Mouse (Mus musculus): ENCODE measurements around the gene Sox3. TPM values are rescaled to one million over a fixed set of nuclear protein-coding genes. Genes with fewer than 3 reads are reported as not detected.

Gene Sox3
- not detected in 2 replicates for total RNA-seq (2014; fragmentation: Nextera tagmentation)
- total RNA-seq (2017) = not detected in 2 replicates

DNA sequence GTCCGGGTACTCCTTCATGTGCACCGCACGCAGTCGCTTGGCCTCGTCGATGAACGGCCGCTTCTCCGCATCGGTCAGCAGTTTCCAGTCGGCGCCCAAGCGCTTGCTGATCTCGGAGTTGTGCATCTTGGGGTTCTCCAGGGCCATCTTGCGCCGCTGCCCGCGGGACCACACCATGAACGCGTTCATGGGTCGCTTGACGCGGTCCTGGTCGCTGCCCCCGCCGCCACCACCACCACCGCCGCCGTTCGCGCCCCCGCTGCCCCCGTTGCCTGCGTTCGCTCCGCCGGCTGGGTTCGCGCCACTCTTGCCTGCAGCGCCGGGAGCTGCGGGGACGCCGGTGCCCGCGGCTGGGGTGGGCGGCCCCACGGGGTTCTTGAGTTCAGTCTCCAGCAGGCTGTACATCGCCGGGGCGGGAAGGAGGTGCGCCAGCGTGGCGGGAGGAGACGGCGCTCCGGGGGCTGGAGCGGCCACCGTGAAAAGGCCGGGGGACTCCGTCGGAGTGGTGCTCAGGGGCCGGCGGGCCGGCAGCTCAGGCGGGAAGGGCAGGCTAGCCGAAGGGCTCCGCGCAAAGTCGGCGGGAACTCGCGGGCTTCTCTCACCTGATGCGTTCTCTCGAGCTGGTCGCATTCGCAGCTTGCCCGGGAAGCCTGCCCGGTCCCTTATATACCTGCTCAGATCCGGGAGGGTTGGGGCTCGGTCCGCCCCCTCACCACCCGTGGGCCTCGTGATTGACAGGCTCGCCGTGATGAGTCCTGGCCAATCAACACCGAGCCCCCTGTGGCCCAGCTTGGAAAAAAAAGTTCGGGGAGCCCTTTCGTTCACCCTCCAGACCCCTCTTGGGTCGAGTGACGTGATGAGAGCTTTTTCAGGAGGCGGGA, at the start of gene Sox3:
Gene Sox3, minus strand, starts transcription at position 630 of the 881 bp plus-strand sequence.
- ATAC-seq (replicated peaks; ENCODE audit: low FRiP score, low TSS enrichment, poor library complexity, severe bottlenecking) = no peak

DNA sequence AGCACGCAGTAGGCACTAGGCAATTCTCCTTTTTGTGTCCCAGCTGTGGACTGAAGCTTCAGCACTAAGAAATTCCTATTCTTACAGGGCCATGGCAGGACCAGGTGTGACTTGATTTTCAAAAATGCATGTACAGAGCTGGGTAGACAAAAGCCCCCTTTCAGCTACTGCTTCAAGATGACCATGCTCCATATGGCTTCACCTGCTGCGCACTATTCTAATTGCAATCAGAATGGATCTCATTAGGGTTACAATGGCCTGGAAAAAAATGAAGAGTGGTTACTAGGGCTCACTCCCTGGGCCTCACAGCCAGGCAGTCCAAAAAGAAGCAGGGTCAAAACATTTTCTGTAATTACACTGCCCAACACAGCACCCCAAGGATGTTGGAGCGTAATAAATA, 47.0 kb upstream of the Sox3 start:
- ATAC-seq (replicated peaks; ENCODE audit: low FRiP score, low TSS enrichment, poor library complexity, severe bottlenecking) = no peak

DNA sequence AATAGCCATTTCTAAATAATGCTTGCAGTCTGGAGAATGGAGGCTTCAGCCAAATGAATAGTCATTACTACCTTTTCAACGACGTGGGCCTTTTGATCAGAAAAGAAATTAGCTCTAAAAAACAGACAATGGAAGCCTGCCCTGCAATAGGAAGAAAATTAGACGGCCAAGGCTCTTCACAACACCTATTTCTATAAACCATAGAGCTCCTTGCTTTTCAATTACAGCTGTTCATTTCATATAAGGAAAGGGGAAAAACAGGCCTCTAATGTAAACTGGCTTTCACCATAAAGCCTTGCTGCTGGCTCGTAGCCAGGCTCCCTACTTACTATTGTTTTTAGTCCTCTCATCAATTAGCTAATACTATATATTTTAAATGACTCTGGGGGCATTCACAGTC, 6.3 kb upstream of the Sox3 start:
- ATAC-seq (replicated peaks; ENCODE audit: low FRiP score, low TSS enrichment, poor library complexity, severe bottlenecking) = no peak

DNA sequence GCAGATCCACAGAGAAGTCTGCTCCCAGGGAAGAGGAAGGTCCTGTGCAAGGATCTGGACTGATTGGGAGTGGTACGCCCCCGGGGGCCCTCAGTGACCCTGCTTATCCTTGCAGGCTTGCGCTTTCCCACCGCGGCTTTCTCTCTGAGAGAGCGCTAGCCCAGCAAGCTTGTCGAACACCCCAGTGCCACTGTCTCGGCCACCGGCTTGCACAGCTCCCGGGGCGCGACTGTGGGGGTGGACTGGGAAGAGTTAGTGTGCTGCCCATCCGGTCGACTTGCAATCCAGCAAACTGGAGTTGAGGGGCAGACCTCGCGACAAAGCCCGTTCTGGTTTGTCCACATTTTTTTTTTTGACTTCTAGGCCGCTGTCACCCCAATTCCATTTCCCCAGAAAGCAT, 5.4 kb upstream of the Sox3 start:
- no peak for ATAC-seq (replicated peaks; ENCODE audit: low FRiP score, low TSS enrichment, poor library complexity, severe bottlenecking)

DNA sequence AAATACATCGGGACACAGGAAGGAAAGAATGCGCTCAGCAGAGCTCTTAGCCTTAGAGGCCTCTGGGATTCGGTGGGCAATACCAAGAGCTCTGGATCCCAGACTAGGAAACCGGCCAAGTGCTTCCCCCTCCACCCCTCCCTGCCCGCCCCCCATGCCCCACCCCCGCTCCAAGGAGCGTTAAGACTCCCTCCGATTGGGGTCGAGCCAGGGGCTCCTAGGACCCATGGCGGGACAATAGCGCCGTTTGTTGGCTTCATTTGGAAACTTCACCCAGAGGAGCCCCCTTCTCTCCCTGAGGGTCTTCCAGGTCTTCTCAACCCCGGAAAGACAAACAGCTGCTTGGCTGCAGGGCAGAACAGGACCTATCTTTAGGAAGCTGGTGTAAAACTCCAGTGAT, 3.1 kb upstream of the Sox3 start:
- no peak for ATAC-seq (replicated peaks; ENCODE audit: low FRiP score, low TSS enrichment, poor library complexity, severe bottlenecking)

DNA sequence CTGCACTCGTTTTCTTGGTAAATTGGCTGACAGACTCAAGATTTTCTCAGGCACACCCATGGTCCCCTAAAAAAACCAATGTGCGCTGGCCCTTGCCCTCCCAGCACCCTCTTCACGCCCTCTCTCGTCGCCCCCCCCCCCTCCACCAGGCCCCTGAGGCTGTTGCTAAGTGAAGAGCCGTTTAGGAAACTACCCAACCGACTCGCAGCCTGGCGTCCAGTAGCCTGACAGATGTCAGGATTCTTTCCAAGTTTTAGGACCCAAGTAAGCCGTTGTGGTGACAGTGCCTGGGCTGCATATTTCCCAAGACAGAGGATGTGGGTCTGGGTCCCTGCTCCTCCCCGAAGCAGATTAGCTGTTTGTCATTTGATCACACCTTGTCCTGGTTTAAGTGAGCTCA, 2.2 kb upstream of the Sox3 start:
- ATAC-seq (replicated peaks; ENCODE audit: low FRiP score, low TSS enrichment, poor library complexity, severe bottlenecking) = no peak

DNA sequence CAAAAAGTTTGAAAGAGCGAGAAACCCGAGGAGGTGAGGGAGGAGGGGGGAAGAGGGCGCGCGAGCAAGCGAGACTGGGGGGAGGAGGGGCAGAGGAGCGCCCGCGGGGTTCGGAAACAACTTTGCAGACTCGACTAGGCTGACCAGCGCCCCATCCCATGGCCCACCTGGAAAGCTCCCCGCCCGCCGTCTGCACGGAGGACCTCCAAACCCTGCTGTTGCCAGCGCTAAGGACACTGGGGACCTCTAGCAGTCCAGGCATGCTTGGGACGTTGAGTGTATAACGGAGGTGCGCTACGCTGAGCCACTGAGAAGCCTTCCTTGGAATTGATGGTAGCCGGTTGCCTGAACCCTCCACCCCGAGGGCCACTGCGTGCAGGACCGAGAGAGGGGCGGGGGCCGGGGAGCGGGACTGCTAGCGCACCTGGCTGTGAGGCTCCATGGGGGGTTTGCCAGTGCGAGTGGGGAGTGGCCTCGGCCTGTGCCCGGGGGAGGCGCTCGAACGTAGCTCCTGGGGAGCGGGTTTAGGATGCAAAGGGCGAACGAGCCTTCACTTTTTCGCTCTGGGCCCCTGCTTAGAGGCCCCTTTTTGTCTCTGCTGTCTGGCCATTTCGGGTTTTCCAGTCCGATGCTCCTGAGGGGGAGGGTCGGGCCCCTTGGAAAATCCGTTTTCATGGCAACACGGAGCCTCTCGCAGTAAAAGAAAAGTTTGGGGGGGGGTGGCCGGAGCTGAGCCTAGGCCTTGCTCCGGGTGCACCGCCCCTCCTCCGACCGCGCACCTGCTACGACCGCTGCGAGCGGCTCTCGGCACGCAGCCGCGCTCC, 702 bp upstream of the Sox3 start:
- ATAC-seq (replicated peaks; ENCODE audit: low FRiP score, low TSS enrichment, poor library complexity, severe bottlenecking) = no peak

DNA sequence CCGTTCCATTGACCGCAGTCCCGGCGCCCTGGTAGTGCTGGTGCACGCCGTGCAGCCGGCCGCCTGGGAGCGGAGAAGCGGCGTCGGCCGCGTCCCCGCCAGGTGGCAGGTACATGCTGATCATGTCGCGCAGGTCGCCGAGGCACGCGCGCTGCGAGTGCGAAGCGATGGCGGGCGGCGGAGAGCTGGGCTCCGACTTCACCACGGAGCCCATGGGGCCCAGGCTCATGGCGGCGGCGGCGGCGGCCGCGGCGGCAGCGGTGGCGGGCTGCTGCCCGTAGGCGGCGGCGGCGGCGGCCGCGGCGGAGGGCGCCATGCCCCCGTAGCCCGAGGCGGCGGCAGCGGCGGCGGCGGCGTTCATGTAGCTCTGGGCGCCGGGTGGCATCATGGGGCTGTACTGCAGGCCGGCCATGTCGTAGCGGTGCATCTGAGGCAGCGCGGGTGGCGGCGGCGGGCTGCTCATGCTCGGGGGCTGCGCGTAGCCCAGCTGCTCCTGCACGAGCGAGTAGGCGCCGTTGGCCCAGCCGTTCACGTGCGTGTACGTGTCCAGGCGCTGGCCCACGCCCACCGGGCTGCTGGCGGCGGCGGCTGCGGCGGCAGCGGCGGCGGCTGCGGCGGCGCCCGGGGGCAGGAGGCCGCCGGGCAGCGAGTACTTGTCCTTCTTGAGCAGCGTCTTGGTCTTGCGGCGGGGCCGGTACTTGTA, 981 bp downstream of the Sox3 start:
- no peak for ATAC-seq (replicated peaks; ENCODE audit: low FRiP score, low TSS enrichment, poor library complexity, severe bottlenecking)

DNA sequence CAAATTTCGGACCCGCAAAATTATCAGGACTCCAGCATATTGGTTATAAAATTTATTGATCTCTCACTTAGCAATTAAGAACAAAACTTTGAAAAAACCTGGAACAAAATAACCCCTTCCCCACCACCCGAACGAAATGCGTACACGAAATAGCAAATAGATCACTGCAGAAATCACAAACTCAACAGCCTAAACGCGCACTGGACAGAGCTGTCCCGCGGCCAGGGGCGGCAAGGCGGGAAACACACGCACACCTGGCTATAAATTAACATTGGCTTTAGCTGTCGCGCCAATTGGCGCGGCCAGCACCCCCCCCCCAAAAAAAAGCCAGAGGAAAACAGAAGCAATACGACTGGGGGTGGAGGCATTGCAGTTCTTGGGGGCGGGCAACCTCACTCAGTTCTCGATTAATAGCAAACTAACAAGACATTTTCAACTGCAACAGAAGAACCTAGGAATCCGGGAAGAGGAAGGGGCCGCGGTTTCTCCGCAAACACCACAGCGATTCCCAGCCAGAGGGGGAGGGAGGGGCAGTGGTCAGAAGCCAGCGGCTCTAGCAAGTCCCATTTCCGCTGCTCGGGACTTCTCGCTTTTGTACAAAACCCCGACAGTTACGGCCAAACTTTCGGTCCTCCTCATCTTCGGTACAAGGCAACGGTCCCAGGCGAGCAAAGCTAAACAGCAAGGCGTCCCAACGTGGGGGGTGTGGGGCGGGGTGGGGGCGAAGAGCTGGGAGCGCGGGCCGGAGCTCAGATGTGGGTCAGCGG, 1.7 kb downstream of the Sox3 start:
- ATAC-seq (replicated peaks; ENCODE audit: low FRiP score, low TSS enrichment, poor library complexity, severe bottlenecking) = no peak

DNA sequence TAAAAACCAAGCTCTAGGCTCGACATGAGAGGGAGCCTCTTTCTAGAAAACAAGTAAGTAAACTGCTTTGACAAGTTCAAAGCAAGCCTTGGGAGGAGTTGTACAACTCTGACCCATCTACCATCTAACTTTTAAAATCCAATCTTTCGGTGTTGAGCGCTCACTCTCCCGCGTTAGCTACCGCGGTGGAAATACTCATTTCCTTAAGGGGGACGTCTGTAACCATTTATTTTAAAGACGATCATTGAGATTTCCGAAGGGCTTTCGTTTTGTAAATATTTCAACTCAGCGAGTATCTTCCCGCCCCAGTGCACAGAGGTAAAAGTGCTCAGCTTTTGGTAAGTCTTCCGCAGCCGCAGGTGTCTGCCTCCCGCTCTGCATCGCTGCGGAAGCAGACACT, 2.6 kb downstream of the Sox3 start:
- ATAC-seq (replicated peaks; ENCODE audit: low FRiP score, low TSS enrichment, poor library complexity, severe bottlenecking) = no peak

DNA sequence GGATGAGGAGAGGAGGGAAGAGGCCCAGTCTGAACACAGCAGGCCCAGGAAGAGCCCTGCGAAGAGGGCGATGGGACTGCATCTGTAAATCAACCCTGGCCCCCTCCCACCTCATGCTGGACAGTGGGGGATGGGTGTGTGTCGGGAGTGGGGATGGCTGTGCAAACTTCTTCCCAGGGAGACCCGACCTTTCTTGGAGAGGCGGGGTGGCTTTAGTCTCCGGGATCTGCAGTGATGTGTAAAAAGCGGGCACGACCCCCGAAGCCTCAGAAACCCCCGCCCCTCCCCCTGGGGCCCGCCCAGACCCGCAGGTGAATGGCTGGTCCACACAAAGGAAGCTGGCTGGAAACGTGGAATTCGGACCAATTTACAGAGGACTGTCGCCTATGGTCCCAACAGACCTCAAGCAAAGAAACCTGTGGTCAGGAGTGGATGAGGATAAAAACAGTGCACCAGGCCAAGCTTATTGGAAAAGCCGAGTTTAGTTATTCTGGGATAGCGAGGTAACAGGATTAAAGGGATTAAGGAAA, 3.2 kb downstream of the Sox3 start:
- ATAC-seq (replicated peaks; ENCODE audit: low FRiP score, low TSS enrichment, poor library complexity, severe bottlenecking) = no peak

All from megakaryocyte-erythroid progenitor cell, adult 5-6 weeks (primary cell).